Mouse (Mus musculus): ENCODE measurements at regions not wholly inside any gene's neighbourhood (a gene's known extent, or its start where the extent isn't known, plus 50 kb on each side); places are given as distances from the start of the nearest gene placed in this dataset.

DNA sequence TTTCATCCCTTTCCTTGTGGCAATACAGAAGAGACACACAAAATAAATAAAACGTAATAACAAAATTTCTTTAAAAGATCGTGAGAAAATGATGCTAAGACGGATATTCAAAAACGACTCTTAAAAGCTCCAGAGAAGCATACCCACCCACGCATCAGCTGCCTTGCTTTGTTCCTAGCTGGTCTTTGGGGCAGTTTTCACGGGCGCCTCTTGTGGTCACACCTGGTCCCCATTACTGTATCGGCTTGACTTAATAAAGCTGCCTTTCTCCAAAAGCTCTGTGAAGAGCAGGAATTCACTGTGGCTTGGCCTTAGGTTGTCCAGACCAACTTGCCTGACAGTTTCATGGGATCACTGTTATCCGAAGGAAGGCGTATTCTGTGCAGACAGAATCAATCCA is 86.0 kb upstream of the Haao start:
- TF ChIP-seq POLR2A (IDR thresholded peaks at IDR 0.05; ENCODE audit: extremely low read depth, insufficient read depth, low read length) (no peak), CTCF (IDR thresholded peaks at IDR 0.05; ENCODE audit: extremely low read depth, insufficient read depth, low read length) (no peak)

All from cortical plate, adult 2 months (tissue).